Mouse (Mus musculus): Measurements from ENCODE around the gene Fcgr1.
"Not testable (repeated sequence)": the region's sequence is repeated elsewhere in the genome, so short reads cannot be mapped to it uniquely, and the experiment has no call there.

The Fcgr1 gene

GRCm38 (mm10) chr3:96293787-96294186 lies at the start of gene Fcgr1:
Fcgr1 (minus strand) TSS chr3:96293969.
- no peak for DNase-seq (ENCODE audit: low spot score)

- DNase-seq (ENCODE audit: low spot score) = not testable (repeated sequence)
These were observed 48.9 kb upstream of the Fcgr1 start for GRCm38 (mm10) chr3:96342652-96343051.

GRCm38 (mm10) chr3:96342100-96342499 lies 48.3 kb upstream of the Fcgr1 start:
- DNase-seq (ENCODE audit: low spot score) = not testable (repeated sequence)

GRCm38 (mm10) chr3:96340611-96341312 lies 47.0 kb upstream of the Fcgr1 start:
- DNase-seq (ENCODE audit: low spot score) = no peak

GRCm38 (mm10) chr3:96338849-96339480 lies 45.2 kb upstream of the Fcgr1 start:
- DNase-seq (ENCODE audit: low spot score) = no peak

GRCm38 (mm10) chr3:96338043-96338442 lies 44.3 kb upstream of the Fcgr1 start:
- no peak for DNase-seq (ENCODE audit: low spot score)

- no peak for DNase-seq (ENCODE audit: low spot score)
These were observed 43.5 kb upstream of the Fcgr1 start for GRCm38 (mm10) chr3:96337269-96337668.

GRCm38 (mm10) chr3:96336636-96337035 lies 42.9 kb upstream of the Fcgr1 start:
- DNase-seq (ENCODE audit: low spot score) = no peak

GRCm38 (mm10) chr3:96335591-96335990 lies 41.8 kb upstream of the Fcgr1 start:
- no peak for DNase-seq (ENCODE audit: low spot score)

GRCm38 (mm10) chr3:96335163-96335550 lies 41.4 kb upstream of the Fcgr1 start:
- DNase-seq (ENCODE audit: low spot score) = no peak

GRCm38 (mm10) chr3:96334175-96335162 lies 40.7 kb upstream of the Fcgr1 start:
- DNase-seq (ENCODE audit: low spot score) = no peak

- no peak for DNase-seq (ENCODE audit: low spot score)
These were observed 39.8 kb upstream of the Fcgr1 start for GRCm38 (mm10) chr3:96333396-96334174.

- no peak for DNase-seq (ENCODE audit: low spot score)
These were observed 39.0 kb upstream of the Fcgr1 start for GRCm38 (mm10) chr3:96332631-96333395.

GRCm38 (mm10) chr3:96332000-96332399 lies 38.2 kb upstream of the Fcgr1 start:
- DNase-seq (ENCODE audit: low spot score) = no peak

- DNase-seq (ENCODE audit: low spot score) = no peak
These were observed 37.7 kb upstream of the Fcgr1 start for GRCm38 (mm10) chr3:96331438-96331837.

- DNase-seq (ENCODE audit: low spot score) = no peak
These were observed 36.8 kb upstream of the Fcgr1 start for GRCm38 (mm10) chr3:96330603-96331002.

GRCm38 (mm10) chr3:96330181-96330580 lies 36.4 kb upstream of the Fcgr1 start:
- no peak for DNase-seq (ENCODE audit: low spot score)

- DNase-seq (ENCODE audit: low spot score) = no peak
These were observed 35.1 kb upstream of the Fcgr1 start for GRCm38 (mm10) chr3:96328730-96329387.

- not testable (repeated sequence) for DNase-seq (ENCODE audit: low spot score)
These were observed 34.4 kb upstream of the Fcgr1 start for GRCm38 (mm10) chr3:96328060-96328729.

- DNase-seq (ENCODE audit: low spot score) = no peak
These were observed 33.9 kb upstream of the Fcgr1 start for GRCm38 (mm10) chr3:96327647-96328046.
